Mouse (Mus musculus): ENCODE data around the gene Fxyd1.

- no peak for TF ChIP-seq CTCF (IDR thresholded peaks at IDR 0.05; ENCODE audit: borderline replicate concordance, insufficient read depth, low read length)
- no peak for TF ChIP-seq POLR2A (IDR thresholded peaks at IDR 0.05; ENCODE audit: low read depth, low read length)
These were observed 49.2 kb upstream of the Fxyd1 start for GRCm38 (mm10) chr7:31106166-31106565.

Data from embryonic fibroblast, embryonic 13.5 days (primary cell).